Mouse (Mus musculus) A20 (cell line): ENCODE measurements around the gene Hibadh.

Experiments used
- DNase-seq: peaks from one replicate; pipeline ENCODE4 v3.0.0-alpha.2; 2011; ENCODE audit warnings: low read depth, low spot score

The Hibadh gene

GRCm38 (mm10) chr6:52502986-52503385 lies 137.2 kb downstream of the Hibadh start:
- no peak for DNase-seq

- DNase-seq, result no peak
These were observed 138.7 kb downstream of the Hibadh start for GRCm38 (mm10) chr6:52501479-52501878.
